Mouse (Mus musculus) forebrain, embryonic 10.5 days (tissue): ENCODE results near the gene Ccdc9b. TPM values are rescaled to one million over a fixed set of nuclear protein-coding genes. Genes with fewer than 3 reads are reported as not detected.

Experiments
- DNase-seq: peaks from one replicate; pipeline ENCODE4 v3.0.0-alpha.2; 2017; ENCODE audit warnings: low spot score; ENCODE audit errors: extremely low spot score
- H3K27ac ChIP-seq: fragments of 300-500 bp; sonication (generic); 2 replicates; pipeline ENCODE4 v1.5.1; 2016; ENCODE audit warnings: mild to moderate bottlenecking
- H3K27me3 ChIP-seq: fragments of 300-500 bp; sonication (generic); 2 replicates; pipeline ENCODE4 v1.6.1; 2016; ENCODE audit warnings: mild to moderate bottlenecking; ENCODE audit not compliant: poor library complexity, severe bottlenecking
- H3K36me3 ChIP-seq: fragments of 300-500 bp; sonication (generic); replicated peaks from 2 replicates; pipeline ENCODE4 v1.6.1; 2016; ENCODE audit warnings: mild to moderate bottlenecking, moderate library complexity
- H3K4me1 ChIP-seq: fragments of 300-500 bp; sonication (generic); 2 replicates; pipeline ENCODE4 v1.6.1; 2016
- H3K4me3 ChIP-seq: fragments of 300-500 bp; sonication (generic); 2 replicates; pipeline ENCODE4 v1.5.1; 2016; ENCODE audit warnings: mild to moderate bottlenecking, moderate library complexity
- H3K9me3 ChIP-seq: fragments of 300-500 bp; sonication (generic); 2 replicates; pipeline ENCODE4 v1.6.1; 2016; ENCODE audit warnings: mild to moderate bottlenecking, moderate library complexity
- WGBS: fragments of 180-500 bp; shearing (Covaris S2); methylation state at CpG from one replicate; pipeline ENCODE4 v1.1.7; 2016; 5-methylcytosine and 5-hydroxymethylcytosine counted together
- polyA plus RNA-seq: library from polyadenylated mRNA; unstranded; fragments of >200 nt; fragmentation: Nextera tagmentation; extraction: Ambion mirVana; gene quantifications from 2 replicates; pipeline ENCODE4 v1.2.1, GENCODE M21; 2016

The Ccdc9b gene
- polyA plus RNA-seq, 1 experiment from 2014 or later, result 0.64 TPM

DNA sequence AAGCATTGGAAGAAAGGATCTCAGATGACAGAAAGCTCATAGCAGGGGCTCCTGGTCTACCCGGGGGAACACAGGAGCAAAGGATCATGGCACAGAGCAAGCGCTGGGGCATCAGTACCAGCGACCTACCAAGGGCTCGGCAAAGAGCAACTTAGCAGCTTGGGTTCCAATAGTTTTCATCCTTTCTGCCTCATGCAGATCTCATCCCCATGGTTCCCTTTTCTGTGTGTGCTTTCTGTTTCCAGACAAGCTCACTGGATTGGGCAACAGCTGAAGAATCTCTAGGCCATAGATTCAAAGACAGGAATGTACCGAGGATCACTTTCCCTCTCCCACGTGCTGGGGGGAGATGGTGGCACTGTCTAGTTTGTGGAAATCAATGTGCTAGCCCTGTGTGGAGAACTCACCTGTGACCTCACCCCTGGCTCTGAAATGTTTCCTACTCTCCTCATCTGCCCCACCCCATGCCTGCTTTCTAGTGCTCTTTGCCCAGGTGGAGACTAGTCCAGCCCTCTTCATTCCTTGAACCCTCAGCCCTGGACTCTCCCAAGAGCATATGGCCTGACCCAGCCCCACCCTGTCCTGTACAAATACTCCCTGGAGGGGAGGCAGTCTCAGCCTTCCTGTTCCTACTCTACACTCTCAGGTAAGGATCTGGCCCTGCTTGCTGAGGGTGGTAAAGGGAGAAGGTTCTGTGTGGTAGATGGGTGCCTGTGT, 9.9 kb upstream of the Ccdc9b start, which contains the start of gene Phgr1:
Phgr1 (plus strand) TSS at position 612 of the 717 bp plus-strand sequence.
- 76% methylated on average over 6 of the region's 6 CpGs for WGBS
- no peak for DNase-seq
- no peak within 1 kb of the TSS for H3K27ac ChIP-seq
- no peaks in the 10 kb centered on the region; the same call in 1 of the 2 replicates for H3K4me1 ChIP-seq
- no peaks in the 10 kb centered on the region for H3K27me3 ChIP-seq
- H3K4me3 ChIP-seq, result no peak within 1 kb of the TSS
- H3K36me3 ChIP-seq, result no peaks in the 10 kb centered on the region
- H3K9me3 ChIP-seq, result no peaks in the 10 kb centered on the region

DNA sequence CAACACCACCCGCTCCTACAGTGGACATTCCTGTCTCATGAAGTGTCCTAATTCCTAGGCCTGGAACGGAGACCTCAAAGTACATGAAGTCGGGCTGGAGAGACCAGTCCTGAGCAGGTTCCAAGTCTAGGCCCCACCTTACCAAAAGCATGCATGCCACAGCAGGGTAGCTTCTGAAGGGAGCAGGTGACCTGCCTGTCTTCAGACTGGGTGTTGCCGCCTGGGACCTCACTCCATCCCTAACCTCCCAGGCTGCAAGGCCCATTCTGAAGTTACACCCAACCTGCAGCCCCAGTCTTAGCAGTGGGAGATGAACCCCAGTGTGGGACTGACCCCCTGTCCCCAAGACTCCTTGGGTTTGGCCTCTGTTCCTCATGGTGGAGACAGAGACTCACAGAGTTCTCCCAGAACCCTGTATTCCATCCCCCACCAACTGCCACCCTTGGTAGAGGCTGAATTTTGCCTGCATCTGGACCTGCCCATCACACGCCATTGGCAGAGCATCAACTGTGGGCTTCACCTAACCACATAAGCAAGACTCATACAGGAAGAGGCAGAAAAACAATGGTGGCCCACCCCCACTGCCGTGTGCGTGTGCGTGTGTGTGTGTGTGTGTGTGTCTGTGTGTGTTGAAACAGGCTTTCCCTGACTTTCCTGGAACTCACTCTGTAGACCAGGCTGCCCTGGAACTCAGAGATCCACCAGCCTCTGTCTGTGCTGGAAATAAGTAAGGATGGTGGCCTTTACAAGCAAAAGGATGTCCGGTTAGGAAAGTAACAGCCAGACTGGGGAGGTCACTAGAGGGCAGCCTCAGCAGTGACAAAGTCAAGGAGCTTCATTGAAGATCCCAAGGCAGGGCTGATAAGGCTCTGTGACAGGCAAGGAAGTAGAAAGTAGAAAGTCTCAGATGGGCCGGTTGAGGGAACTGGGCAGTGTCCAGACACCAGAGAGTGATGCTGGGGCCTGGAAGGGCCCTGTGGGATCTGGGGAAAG, 3.9 kb upstream of the Ccdc9b start:
- no peaks in the 10 kb centered on the region for H3K9me3 ChIP-seq
- H3K27me3 ChIP-seq, result peaks cover 31% of the 10 kb centered on the region
- H3K4me3 ChIP-seq, result no peak overlapping the region
- no peaks in the 10 kb centered on the region for H3K36me3 ChIP-seq
- DNase-seq, result no peak
- H3K27ac ChIP-seq, result no peak overlapping the region
- 77% methylated on average over 10 of the region's 10 CpGs for WGBS
- peaks cover 31% of the 10 kb centered on the region for H3K4me1 ChIP-seq

DNA sequence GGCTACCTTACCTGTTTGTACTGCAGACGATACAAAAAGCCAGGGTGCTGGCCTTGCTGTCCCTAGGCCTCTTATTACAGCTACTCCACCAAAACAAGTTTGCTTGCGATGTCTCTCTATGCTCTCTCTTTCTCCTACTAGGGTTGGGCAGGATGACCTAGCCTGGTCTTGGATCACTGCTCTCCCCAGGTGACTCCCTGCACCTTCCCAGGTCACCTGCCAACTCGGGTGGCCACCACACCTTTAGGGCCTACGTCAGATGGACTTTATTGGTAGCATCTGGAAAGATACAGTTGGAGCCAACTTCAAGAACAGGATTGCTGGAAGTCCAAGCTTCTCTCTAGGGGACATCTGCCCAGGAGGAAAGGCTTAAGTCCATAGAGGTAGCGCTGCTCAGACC, 2.4 kb upstream of the Ccdc9b start:
- Histone ChIP-seq H3K36me3 (no peaks in the 10 kb centered on the region), H3K4me3 (no peak overlapping the region), H3K4me1 (peaks cover 36% of the 10 kb centered on the region), H3K9me3 (no peaks in the 10 kb centered on the region), H3K27me3 (peaks cover 46% of the 10 kb centered on the region), H3K27ac (no peak overlapping the region)
- WGBS, result 83% methylated on average over 5 of the region's 5 CpGs
- no peak for DNase-seq

DNA sequence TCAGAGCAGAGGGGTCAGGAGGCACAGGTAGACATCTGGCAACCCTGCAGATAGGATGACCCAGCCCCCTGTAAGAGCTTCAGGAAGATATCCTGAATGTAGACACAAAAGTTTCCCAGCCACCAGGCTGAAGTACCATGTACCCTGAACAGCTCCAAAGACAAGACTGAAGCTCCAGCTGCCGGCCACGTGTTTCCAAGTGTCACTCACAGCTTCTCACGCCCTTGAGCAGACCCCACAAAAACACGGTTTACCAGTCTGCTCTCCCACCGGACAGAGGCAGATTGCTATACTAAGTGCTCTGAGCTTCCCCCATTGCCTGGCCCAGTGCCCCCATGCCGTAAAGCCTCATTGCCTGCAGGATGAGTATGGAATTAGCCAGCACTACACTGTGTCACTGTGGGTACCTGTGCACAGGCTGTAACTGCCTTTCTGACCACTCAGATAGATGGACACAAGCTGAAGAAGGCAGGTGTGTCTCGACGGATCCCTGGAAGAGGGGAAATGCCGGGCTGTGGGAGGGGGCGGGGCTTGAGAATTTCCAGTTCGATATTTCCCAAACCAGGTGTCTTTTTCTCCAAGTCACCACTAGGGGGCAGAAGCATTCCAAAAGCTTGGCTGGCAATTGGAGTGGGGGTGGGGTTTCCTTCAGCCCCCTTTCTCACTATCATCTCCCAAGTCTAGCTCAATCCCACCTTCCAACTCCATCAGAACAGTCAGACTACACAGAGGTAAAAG, 1.8 kb upstream of the Ccdc9b start:
- H3K27me3 ChIP-seq, result peaks cover 52% of the 10 kb centered on the region
- H3K27ac ChIP-seq, result no peak overlapping the region
- H3K4me3 ChIP-seq, result no peak overlapping the region; the same call in 1 of the 2 replicates

DNA sequence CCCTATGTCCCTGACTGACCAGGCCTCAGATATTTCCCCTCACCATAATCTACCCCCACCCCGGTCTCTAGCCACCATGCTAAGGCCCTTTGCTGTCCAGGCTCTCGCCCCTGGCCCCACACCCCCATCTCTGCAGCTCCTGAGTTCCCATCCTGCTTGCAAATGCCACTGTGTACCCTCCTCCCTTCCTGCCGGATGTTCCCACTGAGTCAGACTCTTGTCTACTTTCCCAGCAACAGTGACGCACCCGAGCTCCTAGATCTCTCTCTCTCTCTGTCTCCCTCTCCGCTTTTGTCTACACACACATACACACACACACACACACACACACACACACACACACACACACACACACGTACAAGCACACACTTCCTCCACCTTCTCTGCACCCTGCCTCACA, 1.0 kb upstream of the Ccdc9b start:
- no peak for DNase-seq
- H3K27me3 ChIP-seq, result peaks cover 60% of the 10 kb centered on the region
- WGBS, result 65% methylated on average over 7 of the region's 7 CpGs
- H3K36me3 ChIP-seq, result no peaks in the 10 kb centered on the region
- no peak overlapping the region for H3K4me3 ChIP-seq
- no peaks in the 10 kb centered on the region for H3K9me3 ChIP-seq
- peaks cover 42% of the 10 kb centered on the region for H3K4me1 ChIP-seq
- H3K27ac ChIP-seq, result peak overlapping the region; percentile 86; the same call in 1 of the 2 replicates

More for the DNA sequence above, 1.8 kb upstream of the Ccdc9b start:
- H3K36me3 ChIP-seq, result no peaks in the 10 kb centered on the region
- WGBS, result 29% methylated on average over 11 of the region's 11 CpGs
- no peaks in the 10 kb centered on the region for H3K9me3 ChIP-seq
- H3K4me1 ChIP-seq, result peaks cover 42% of the 10 kb centered on the region
- peak; percentile 46 for DNase-seq

DNA sequence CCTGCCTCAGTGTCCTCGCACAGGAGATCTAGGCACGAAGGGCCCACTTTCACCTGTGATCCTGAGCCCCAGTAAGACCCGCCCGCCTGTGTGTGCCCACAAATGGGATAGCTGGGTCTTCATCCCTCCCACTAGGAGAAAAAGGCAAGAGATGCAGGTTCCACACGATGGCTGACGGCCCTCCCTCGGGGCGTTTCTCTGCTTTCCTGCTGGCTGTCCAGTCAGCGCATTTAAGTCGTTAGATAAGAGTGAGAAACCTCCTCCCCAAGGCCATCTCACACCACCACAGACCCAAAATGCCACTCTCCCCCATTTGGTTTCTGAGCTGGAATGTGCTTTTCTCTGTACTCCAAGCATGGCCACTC, 305 bp upstream of the Ccdc9b start:
- 9% methylated on average over 10 of the region's 10 CpGs for WGBS
- peak overlapping the region; percentile 43 for H3K4me3 ChIP-seq

DNA sequence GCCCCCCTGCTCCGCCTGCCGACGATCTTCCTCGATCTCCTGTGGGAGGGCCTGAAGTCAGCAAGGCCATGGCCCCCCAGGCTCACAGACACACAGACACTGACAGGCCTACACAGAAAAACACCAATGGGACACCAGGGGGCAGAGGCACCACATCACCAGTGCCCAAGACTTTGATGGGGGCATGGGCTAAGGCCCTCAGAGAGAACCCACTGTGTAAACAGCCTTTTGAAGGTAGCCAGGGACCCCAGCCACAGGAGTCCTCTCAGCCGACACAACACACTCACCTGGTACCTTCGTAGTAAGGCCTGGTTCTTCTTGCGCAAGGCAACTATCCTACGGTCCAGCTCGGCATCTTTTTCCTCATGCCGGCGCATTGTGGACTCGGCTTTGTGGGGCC, 1.1 kb downstream of the Ccdc9b start:
- DNase-seq, result no peak
- Histone ChIP-seq H3K36me3 (no peaks in the 10 kb centered on the region), H3K4me3 (peak overlapping the region; percentile 43; the same call in 1 of the 2 replicates), H3K9me3 (no peaks in the 10 kb centered on the region), H3K4me1 (peaks cover 47% of the 10 kb centered on the region), H3K27me3 (peaks cover 81% of the 10 kb centered on the region), H3K27ac (peak overlapping the region; percentile 86)
- WGBS, result 84% methylated on average over 12 of the region's 12 CpGs

More for the DNA sequence above, 305 bp upstream of the Ccdc9b start:
- Histone ChIP-seq H3K27me3 (peaks cover 67% of the 10 kb centered on the region), H3K36me3 (no peaks in the 10 kb centered on the region), H3K9me3 (no peaks in the 10 kb centered on the region), H3K27ac (peak overlapping the region; percentile 86), H3K4me1 (peaks cover 42% of the 10 kb centered on the region)
- no peak for DNase-seq

DNA sequence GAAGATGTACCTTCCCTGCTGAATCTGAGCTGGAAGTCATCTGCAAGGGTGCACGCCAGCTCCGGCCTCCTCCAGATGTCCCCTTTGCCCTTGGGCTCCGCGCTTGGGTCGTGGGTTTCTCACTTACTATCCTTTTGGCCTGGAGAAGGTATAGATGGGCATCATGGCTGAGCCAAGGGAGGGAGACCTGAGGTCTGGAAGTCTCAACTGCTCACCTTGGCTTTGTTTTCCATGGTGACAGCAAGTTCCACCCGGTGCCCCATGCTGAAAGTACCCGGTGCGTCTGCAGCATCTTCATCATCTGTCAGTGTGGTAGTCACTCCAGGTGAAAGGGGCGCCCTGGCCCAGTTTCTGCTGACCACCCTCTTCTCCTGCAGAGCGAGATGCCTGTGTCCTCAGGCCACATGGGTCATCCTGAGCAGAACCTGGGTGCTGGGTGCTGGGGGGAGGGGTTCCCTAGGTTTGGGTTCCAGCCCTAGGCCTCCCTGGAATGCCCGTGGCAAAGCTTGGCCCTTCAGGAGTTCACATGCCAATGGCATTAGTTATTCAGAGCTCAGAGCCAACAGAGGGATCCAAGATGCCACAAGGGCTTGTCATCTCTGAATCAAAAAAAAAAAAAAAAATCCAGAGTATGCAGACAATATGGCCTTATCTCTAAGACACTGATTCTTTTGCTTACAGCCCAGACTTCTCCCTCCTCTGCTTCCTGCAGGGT, 2.0 kb downstream of the Ccdc9b start:
- WGBS, result 84% methylated on average over 11 of the region's 11 CpGs
- H3K4me1 ChIP-seq, result peaks cover 47% of the 10 kb centered on the region
- no peaks in the 10 kb centered on the region for H3K36me3 ChIP-seq
- DNase-seq, result no peak
- no peak overlapping the region for H3K27ac ChIP-seq
- no peaks in the 10 kb centered on the region for H3K9me3 ChIP-seq
- peaks cover 90% of the 10 kb centered on the region for H3K27me3 ChIP-seq
- no peak overlapping the region for H3K4me3 ChIP-seq

DNA sequence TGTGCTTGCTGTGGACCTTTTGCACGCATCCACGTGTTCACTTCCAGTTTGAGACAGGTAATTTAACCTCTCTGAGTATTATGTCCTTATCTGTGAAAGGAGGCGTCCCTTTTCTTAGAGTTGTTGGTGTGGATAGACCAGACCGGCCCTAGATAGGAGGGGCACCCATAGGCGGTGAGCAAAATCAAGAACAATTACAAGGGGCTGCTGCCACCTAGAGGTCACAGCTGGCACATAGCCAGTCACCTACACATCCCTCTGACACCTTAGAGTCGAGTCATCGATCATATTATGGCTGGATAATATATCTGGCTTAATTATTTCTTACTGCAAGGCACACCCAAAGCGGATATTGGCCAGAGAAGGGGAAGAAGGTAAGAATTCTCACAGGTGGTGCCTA, 2.6 kb downstream of the Ccdc9b start:
- no peaks in the 10 kb centered on the region for H3K36me3 ChIP-seq
- H3K4me1 ChIP-seq, result peaks cover 47% of the 10 kb centered on the region
- peak; percentile 60 for DNase-seq
- H3K27ac ChIP-seq, result no peak overlapping the region
- H3K27me3 ChIP-seq, result peaks cover 91% of the 10 kb centered on the region
- no peak overlapping the region for H3K4me3 ChIP-seq
- no peaks in the 10 kb centered on the region for H3K9me3 ChIP-seq
- 9% methylated on average over 8 of the region's 8 CpGs for WGBS

- 88% methylated on average over 4 of the region's 4 CpGs for WGBS
- H3K4me1 ChIP-seq, result peaks cover 23% of the 10 kb centered on the region
- H3K4me3 ChIP-seq, result no peak overlapping the region
- no peak overlapping the region for H3K27ac ChIP-seq
- DNase-seq, result no peak
- H3K27me3 ChIP-seq, result peaks cover 80% of the 10 kb centered on the region
- no peaks in the 10 kb centered on the region for H3K36me3 ChIP-seq
- no peaks in the 10 kb centered on the region for H3K9me3 ChIP-seq
Observed at GRCm38 (mm10) chr2:118756103-118756502, 6.4 kb downstream of the Ccdc9b start.

- DNase-seq, result no peak
- no peaks in the 10 kb centered on the region for H3K9me3 ChIP-seq
- H3K4me3 ChIP-seq, result no peak overlapping the region
- H3K27ac ChIP-seq, result no peak overlapping the region
- peaks cover 79% of the 10 kb centered on the region for H3K27me3 ChIP-seq
- peaks cover 1% of the 10 kb centered on the region; the same call in 1 of the 2 replicates for H3K36me3 ChIP-seq
- peaks cover 22% of the 10 kb centered on the region for H3K4me1 ChIP-seq
- 86% methylated on average over 6 of the region's 6 CpGs for WGBS
Observed at GRCm38 (mm10) chr2:118755407-118755806, 7.1 kb downstream of the Ccdc9b start.

- 89% methylated on average over 5 of the region's 5 CpGs for WGBS
- Histone ChIP-seq H3K36me3 (peaks cover 9% of the 10 kb centered on the region), H3K4me3 (no peak overlapping the region), H3K27me3 (peaks cover 79% of the 10 kb centered on the region), H3K27ac (no peak overlapping the region), H3K4me1 (peaks cover 29% of the 10 kb centered on the region), H3K9me3 (no peaks in the 10 kb centered on the region)
- DNase-seq, result no peak
Observed at GRCm38 (mm10) chr2:118754143-118754542, 8.3 kb downstream of the Ccdc9b start.
